Comparison of ENCODE assay signal across 10 mouse cellular contexts in the genomic region with DNA sequence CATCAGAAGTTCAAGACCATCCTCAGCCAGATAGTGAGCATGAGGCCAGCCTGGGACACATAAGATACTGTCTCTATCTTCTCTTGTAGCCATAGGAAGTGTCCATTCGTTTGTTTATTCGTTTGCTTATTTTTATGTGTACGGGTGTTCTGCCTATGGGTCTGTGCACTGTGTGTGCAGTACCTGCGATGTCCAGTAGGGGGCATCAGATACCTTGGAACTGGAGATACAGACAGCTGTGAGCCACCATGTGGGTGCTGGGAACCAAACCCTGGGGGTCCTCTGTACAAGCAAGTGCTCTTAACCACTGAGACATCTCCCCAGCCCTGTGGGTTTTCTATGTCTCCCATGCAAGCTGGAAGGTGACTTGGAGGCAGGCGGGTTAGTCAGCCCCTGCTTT. TPM values are rescaled to one million over a fixed set of nuclear protein-coding genes. Genes with fewer than 3 reads are reported as not detected.
DNase-seq lines count a peak whose midpoint lies in the region; ATAC-seq and TF ChIP-seq lines count a peak whose summit lies in the region.
"Had no signal": no experiment of that assay in that cellular context is flagged by ENCODE, and none has a peak within 500 bp of the region (broad histone marks: within the 10 kb centered on the region; RNA-seq: fewer than 3 reads in every experiment).

No protein-coding gene starts in this region.

- WGBS in cerebellum, adult 2 months = 82% methylated on average over 5 of the region's 5 CpGs
- WGBS in liver, adult 2 months = 81% methylated on average over 5 of the region's 5 CpGs
- 82% methylated on average over 5 of the region's 5 CpGs for WGBS in liver, embryonic 11.5 days

- H3K9me3 ChIP-seq in liver, embryonic 11.5 days (ENCODE audit: control insufficient read depth, low read length) = peaks cover 11% of the 10 kb centered on the region; the same call in 1 of the 2 replicates
- H3K9me3 ChIP-seq in E14TG2a.4 (ENCODE audit: low read length) = peaks cover 30% of the 10 kb centered on the region
- H3K9me3 ChIP-seq: heart, embryonic 15.5 days had no signal

- no peak overlapping the region for H3K4me3 ChIP-seq in cerebellum, adult 2 months (replicated peaks; ENCODE audit: insufficient read depth, low read depth, low read length)
- H3K4me3 ChIP-seq in liver, adult 2 months (ENCODE audit: insufficient read depth, low read depth, low read length) = no peak overlapping the region
- no peak overlapping the region for H3K4me3 ChIP-seq in liver, embryonic 11.5 days (ENCODE audit: low read depth, low read length)
- H3K4me3 ChIP-seq in E14TG2a.4 (replicated peaks; ENCODE audit: low read length) = no peak overlapping the region
- H3K4me3 ChIP-seq: heart, embryonic 15.5 days; myocyte had no signal

- H3K27ac ChIP-seq in cerebellum, adult 2 months (ENCODE audit: insufficient read depth, low read length) = no peak overlapping the region
- no peak overlapping the region for H3K27ac ChIP-seq in liver, adult 2 months (replicated peaks; ENCODE audit: insufficient read depth, low read depth, low read length)
- H3K27ac ChIP-seq in liver, embryonic 11.5 days (ENCODE audit: low read depth, low read length) = no peak overlapping the region
- H3K27ac ChIP-seq: heart, embryonic 15.5 days had no signal

- no peak overlapping the region for H3K9ac ChIP-seq in liver, adult 2 months (ENCODE audit: low read depth, low read length)
- H3K9ac ChIP-seq in liver, embryonic 11.5 days (ENCODE audit: low read depth, low read length) = no peak overlapping the region
- H3K9ac ChIP-seq: heart, embryonic 15.5 days had no signal

- H3K27me3 ChIP-seq in cerebellum, adult 2 months (ENCODE audit: control insufficient read depth, insufficient read depth, low read length) = no peaks in the 10 kb centered on the region
- no peaks in the 10 kb centered on the region for H3K27me3 ChIP-seq in liver, adult 2 months (ENCODE audit: control insufficient read depth, insufficient read depth, low read length)
- H3K27me3 ChIP-seq in liver, embryonic 11.5 days (replicated peaks; ENCODE audit: control insufficient read depth, insufficient read depth, low read length) = no peaks in the 10 kb centered on the region
- H3K27me3 ChIP-seq in E14TG2a.4 (ENCODE audit: insufficient read depth, low read length) = peaks cover 2% of the 10 kb centered on the region; the same call in 1 of the 2 replicates
- H3K27me3 ChIP-seq: heart, embryonic 15.5 days had no signal

- no peak for DNase-seq in cerebellum, adult 2 months
- DNase-seq in cerebellum, adult 11-12 months = no peak
- DNase-seq in liver, adult 2 months (ENCODE audit: extremely low read depth, low read depth, low spot score) = no peak
- DNase-seq in liver, embryonic 11.5 days (ENCODE audit: low spot score) = no peak
- DNase-seq in induced T-regulatory cell, adult 2 months (ENCODE audit: low read depth) = peak; percentile 42
- no peak for DNase-seq in neural tube, embryonic 10.5 days (ENCODE audit: extremely low spot score, low spot score)

- ATAC-seq in liver, embryonic 11.5 days (replicated peaks; ENCODE audit: low FRiP score) = no peak
- no peak for ATAC-seq in activated CD4-positive, CD25-positive, alpha-beta regulatory T cell, adult 4 months

- no peak overlapping the region for H3K4me2 ChIP-seq in liver, embryonic 11.5 days
- H3K4me2 ChIP-seq: heart, embryonic 15.5 days had no signal

- no peaks in the 10 kb centered on the region for H3K36me3 ChIP-seq in liver, adult 2 months (ENCODE audit: control insufficient read depth, insufficient read depth, low read length)
- no peaks in the 10 kb centered on the region for H3K36me3 ChIP-seq in liver, embryonic 11.5 days (ENCODE audit: control insufficient read depth, insufficient read depth, low read length)
- H3K36me3 ChIP-seq in E14TG2a.4 (ENCODE audit: insufficient read depth, low read length) = no peaks in the 10 kb centered on the region
- H3K36me3 ChIP-seq: heart, embryonic 15.5 days had no signal

- no peaks in the 10 kb centered on the region for H3K79me2 ChIP-seq in liver, adult 2 months (ENCODE audit: control insufficient read depth, insufficient read depth, low read length)

- peaks cover 3% of the 10 kb centered on the region; the same call in 1 of the 2 replicates for H3K4me1 ChIP-seq in cerebellum, adult 2 months (ENCODE audit: control insufficient read depth, insufficient read depth, low read length)
- H3K4me1 ChIP-seq in liver, adult 2 months (ENCODE audit: control insufficient read depth, insufficient read depth, low read length) = peaks cover 3% of the 10 kb centered on the region; the same call in 1 of the 2 replicates
- no peaks in the 10 kb centered on the region for H3K4me1 ChIP-seq in liver, embryonic 11.5 days (replicated peaks; ENCODE audit: control insufficient read depth, insufficient read depth, low read length)
- peaks cover 34% of the 10 kb centered on the region for H3K4me1 ChIP-seq in E14TG2a.4 (replicated peaks; ENCODE audit: low read depth, low read length)

- TF ChIP-seq CTCF in cerebellum, adult 2 months (IDR thresholded peaks at IDR 0.05; ENCODE audit: borderline replicate concordance, insufficient read depth, low read depth, low read length) = peak; percentile 43; the same call in 1 of the 2 replicates
- TF ChIP-seq CTCF in liver, adult 2 months (IDR thresholded peaks at IDR 0.05; ENCODE audit: low read depth, low read length) = peak; percentile 59
- TF ChIP-seq CTCF in E14TG2a.4 (conservative IDR thresholded peaks at IDR 0.05; ENCODE audit: low read length) = peak; percentile 91

- TF ChIP-seq POLR2A in cerebellum, adult 2 months (IDR thresholded peaks at IDR 0.05; ENCODE audit: borderline replicate concordance, insufficient read depth, low read length) = no peak
- TF ChIP-seq POLR2A in liver, adult 2 months (IDR thresholded peaks at IDR 0.05; ENCODE audit: extremely low read depth, insufficient read depth, low read length) = no peak

RNA-seq across cellular contexts. Expression of gene Sept9, which starts 19.6 kb away (rescaled TPM):
- polyA plus RNA-seq in cerebellum, adult 2 months (2012; rRNA removed) = 9.6 and 13.3 TPM in 2 replicates
- 18.8 and 20.7 TPM in 2 replicates for total RNA-seq in liver, adult 2 months (2014; rRNA removed)
- polyA plus RNA-seq in liver, adult 2 months (2012; rRNA removed) = 21.2 and 29.0 TPM in 2 replicates
- 111 and 117 TPM in 2 replicates for polyA plus RNA-seq in liver, embryonic 11.5 days (2014; fragmentation: Nextera tagmentation; extraction: Ambion mirVana)
- polyA plus RNA-seq in activated CD4-positive, CD25-positive, alpha-beta regulatory T cell, adult 4 months (2017; shearing (Covaris generic)) = 100 to 1,000 TPM; 265 to 345 TPM
